Mouse (Mus musculus): ENCODE measurements around the gene 4930562C15Rik.
"Not testable (repeated sequence)": the region's sequence is repeated elsewhere in the genome, so short reads cannot be mapped to it uniquely, and the experiment has no call there.

Gene 4930562C15Rik

DNA sequence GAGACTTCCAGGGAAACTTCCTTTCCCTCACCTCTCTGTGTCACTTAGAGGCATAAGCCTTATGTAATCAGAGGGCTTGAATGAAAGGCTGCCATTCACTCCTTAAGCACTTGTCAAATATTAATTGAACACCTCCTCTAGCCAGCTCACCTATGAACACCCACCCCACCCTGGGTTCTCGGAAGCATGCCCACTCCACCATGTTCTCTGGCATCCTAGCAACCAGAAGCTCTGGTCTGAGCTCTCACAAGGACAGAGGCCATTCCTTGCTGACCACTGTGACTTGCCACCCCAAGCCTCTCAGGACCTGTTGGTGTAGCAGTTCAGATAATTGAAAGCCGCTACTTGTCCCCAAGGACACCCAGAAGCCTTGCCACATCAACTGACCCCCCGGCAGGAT, at the start of gene 4930562C15Rik:
TSS of gene 4930562C15Rik (plus strand) at position 226 of the 400 bp plus-strand sequence.
- no peak for DNase-seq (ENCODE audit: low spot score)

- no peak for DNase-seq (ENCODE audit: low spot score)
These were observed 49.5 kb upstream of the 4930562C15Rik start for GRCm38 (mm10) chr16:4785706-4786105.

DNA sequence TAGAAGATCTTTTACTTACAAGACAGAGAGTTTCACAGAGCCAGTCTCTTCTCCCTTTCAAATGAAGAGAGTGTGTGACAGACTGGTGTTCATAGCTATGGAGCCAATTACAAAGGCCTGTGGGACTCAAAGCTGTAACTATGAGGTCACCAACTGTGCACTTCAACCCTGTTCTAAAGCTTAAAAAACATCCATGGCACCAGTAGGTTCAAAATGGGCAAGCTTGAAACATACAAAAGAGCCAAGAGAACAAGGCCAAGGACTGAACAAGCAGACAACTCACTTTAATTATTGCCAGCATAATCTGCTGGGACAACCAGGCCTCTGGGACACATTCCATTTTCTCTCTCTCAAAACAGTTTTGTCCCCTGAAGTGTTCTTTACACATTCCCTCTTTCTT, 47.0 kb upstream of the 4930562C15Rik start:
- no peak for DNase-seq (ENCODE audit: low spot score)

GRCm38 (mm10) chr16:4789311-4789768, 45.9 kb upstream of the 4930562C15Rik start:
- DNase-seq (ENCODE audit: low spot score) = peak; percentile 58

DNA sequence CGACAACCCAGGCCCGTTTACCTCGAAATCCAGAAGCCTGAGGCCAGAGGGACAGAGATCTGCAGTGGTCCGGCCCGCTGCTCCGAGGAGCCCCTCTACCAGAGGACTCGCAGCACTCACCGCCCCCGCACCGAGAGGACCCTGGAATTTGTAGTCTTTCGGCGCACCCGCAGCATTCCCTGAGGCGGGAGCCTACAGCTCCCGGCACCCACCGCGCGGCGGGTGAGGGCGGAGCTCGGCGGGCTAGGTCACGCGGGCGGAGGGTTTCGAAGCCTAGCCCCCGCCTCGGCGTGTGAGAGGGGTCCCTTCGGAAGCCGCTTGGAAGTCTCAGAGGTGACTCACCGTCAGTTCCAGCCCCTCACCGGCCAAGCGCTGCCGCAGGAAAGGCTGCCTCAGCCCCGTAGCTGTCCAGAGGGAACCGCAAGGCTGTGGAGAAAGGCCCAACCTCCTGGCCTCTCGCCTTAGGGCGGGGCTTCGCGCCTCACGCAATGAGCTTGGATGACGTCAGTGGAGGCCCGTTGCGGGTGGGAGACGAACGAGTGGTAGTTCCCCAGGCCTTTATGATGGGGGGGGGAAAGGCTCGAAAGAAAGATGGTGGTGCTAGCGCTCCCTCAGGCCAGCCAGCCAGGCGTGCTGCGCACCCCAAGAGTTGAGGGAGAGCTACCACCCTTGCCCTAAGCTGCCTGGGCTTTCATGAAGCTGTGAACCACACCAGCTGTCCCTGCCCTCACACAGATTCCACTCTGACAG, 45.2 kb upstream of the 4930562C15Rik start, which contains the start of gene Cdip1:
TSS of gene Cdip1 (minus strand) at position 483 of the 750 bp plus-strand sequence.
- peak; percentile 94 for DNase-seq (ENCODE audit: low spot score)

- no peak for DNase-seq (ENCODE audit: low spot score)
These were observed 43.9 kb upstream of the 4930562C15Rik start for GRCm38 (mm10) chr16:4791332-4791731.

DNA sequence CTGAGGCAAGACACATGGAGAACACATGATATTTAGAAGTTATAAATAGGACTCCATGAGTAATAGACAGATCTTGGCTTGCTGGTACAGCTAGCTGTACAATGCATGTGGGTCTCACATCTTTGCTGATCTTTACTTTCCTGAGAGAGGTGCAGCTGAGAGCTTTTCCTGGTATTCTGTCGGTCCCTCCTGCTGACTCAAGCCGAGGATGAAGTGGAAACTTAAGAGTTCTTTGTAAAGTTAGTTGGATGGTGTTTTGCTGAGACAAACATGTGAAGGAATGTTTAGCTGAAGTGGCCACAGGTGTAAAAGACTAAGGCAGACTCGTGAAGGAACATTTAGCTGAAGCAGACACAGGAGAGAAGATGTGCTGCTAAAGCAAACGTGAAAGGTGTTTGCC, 38.6 kb upstream of the 4930562C15Rik start:
- DNase-seq (ENCODE audit: low spot score) = no peak

DNA sequence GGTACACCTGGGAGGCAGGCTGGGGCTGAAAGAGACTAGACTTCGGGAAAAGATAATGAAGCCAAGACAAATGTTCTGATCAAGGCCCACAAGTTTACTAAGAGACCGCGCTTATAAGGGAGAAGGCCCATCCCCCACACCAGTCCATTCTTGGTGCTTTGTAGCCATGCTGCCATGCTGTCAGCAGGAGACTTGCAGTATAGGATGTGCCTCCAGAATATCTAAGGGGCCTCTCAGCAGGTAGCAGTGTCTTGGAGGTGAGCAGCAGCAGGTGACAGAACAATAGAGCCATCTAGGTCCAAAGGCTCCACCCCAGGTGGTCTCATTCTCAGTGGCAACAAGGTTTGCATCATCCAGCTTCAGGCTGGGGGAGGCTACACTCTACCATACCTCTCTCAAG, 16.9 kb upstream of the 4930562C15Rik start:
- DNase-seq (ENCODE audit: low spot score) = no peak

GRCm38 (mm10) chr16:4824466-4824865, 10.8 kb upstream of the 4930562C15Rik start:
- not testable (repeated sequence) for DNase-seq (ENCODE audit: low spot score)

DNA sequence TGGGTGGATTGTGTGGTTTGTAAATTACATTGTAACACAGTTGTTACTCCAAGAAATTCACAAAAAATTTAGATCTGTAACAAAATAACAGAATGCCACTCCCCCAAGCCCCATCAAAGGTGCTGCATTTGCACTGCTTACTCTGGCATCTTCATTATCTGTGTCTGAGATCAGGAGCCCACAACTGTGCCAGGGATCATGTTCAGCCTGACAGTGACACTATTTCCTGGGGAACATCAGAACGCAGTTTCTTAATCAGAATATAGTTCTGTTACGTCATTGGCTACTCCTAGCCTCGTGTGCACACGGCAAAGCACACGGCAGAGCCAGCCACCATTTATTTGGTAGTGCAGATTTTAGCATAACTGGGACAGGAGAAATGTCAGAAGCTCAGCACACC, 7.6 kb upstream of the 4930562C15Rik start:
- no peak for DNase-seq (ENCODE audit: low spot score)

DNA sequence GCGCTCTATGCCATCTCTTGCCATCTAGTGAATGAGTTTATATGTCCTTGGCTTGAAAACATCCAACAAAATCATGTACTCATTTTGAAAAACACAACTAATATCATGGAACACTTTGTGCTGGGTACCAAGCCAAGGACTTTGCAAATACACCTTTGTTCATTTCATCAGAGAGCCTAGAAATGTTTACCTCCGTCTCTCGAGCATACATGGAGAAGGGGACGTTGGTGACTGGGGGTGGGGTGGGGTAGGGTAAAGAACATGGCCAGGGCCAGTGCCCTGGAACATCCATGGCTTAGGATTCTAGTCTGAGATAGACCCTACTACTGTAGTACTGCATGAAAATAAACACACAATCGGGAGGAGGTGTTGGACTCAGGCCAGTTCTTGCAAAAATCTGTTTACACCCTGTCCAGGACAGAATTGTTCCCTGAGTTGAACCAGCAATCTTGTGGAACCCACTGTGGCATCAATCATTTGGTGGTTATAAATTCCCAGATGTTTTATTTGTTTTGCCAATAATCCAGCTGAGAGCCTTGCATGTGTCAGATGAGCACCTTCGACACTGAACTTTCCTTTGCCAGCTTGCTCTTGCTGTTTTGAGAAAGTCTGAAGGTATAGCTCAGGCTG, 5.8 kb upstream of the 4930562C15Rik start:
- DNase-seq (ENCODE audit: low spot score) = no peak

- DNase-seq (ENCODE audit: low spot score) = no peak
These were observed 3.4 kb upstream of the 4930562C15Rik start for GRCm38 (mm10) chr16:4831650-4832419.

- no peak for DNase-seq (ENCODE audit: low spot score)
These were observed 1.4 kb upstream of the 4930562C15Rik start for GRCm38 (mm10) chr16:4833858-4834257.

DNA sequence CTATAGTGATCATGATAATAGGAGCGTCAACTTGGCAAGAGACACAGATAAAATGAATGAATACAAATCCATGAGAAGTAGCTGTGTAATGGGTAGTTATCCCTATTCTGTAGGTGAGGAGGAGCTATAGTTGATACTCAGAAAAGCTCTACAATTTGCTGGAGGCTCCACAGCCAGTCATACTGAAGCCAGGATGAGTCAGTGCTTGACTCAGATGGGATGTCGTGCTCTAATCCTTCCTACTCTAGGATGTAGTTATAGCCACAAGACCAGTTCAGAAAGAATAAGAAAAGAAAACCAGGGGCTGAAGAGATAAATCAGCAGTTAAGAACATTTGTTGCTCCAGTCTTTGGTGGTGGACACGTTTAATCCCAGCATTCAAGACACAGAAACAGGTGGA, 2.4 kb downstream of the 4930562C15Rik start:
- DNase-seq (ENCODE audit: low spot score) = no peak

GRCm38 (mm10) chr16:4839552-4839951, 4.3 kb downstream of the 4930562C15Rik start:
- DNase-seq (ENCODE audit: low spot score) = no peak

GRCm38 (mm10) chr16:4840231-4840630, 5.0 kb downstream of the 4930562C15Rik start:
- DNase-seq (ENCODE audit: low spot score) = no peak

DNA sequence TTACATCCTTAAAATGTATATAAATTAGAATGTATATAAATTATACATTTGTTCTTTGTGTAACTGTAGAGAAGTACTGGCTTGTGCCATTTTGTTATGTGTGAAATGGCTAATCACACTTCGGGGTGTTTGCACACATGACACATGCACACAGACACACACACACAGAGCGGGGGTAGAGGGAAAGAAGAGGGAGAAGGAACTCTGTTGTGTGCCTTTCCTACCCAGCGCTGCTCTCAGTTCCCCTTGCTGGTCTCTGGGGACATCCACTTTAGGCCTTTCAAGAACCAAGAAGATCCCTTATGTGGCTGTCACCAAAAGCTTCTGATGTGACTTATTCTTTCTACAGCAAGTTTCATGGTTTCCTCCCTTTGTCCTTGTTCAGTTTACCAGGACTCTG, 11.8 kb downstream of the 4930562C15Rik start:
- no peak for DNase-seq (ENCODE audit: low spot score)

- DNase-seq (ENCODE audit: low spot score) = no peak
These were observed 12.9 kb downstream of the 4930562C15Rik start for GRCm38 (mm10) chr16:4848090-4848489.

DNA sequence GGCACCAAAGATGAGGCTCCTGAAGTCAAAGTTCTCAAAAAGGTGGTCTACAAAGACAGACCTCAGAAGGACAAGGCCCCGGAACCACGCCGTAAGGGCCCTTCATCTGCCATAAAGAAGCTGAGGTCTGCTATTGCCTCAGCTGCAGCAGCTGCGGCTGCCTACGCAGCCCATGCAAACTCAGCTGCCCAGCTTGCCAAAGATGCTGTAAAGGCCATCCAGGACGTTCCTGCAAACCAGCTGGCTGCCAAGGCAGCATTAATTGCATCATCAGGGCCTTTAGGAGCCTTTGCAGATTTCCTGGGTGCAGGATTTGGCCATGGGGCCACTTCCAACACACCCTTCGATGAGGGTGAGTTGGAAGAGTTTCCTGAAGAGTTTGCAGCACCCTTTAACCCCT, 15.1 kb downstream of the 4930562C15Rik start:
- DNase-seq (ENCODE audit: low spot score) = no peak

- no peak for DNase-seq (ENCODE audit: low spot score)
These were observed 15.9 kb downstream of the 4930562C15Rik start for GRCm38 (mm10) chr16:4850938-4851628.

- no peak for DNase-seq (ENCODE audit: low spot score)
These were observed 19.9 kb downstream of the 4930562C15Rik start for GRCm38 (mm10) chr16:4855046-4855650.

DNA sequence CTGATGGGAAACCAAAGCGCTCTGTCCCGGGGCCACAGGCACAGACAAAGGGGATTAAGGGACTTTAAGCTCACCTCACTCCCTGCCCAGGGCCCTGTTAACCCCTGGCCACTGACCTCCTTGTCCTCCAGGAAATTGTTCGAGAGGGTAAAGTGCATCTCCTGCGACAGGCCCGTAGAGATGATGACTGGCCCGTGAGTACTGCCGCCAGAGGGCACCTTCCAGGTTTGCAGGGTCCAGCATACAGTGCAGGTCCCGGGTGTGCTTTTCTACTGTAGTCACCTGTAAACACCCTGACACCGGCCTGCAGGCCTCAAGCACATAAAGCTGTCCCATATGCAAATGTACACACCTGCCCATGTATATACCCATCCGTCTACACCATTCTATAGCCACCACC, 26.2 kb downstream of the 4930562C15Rik start:
- DNase-seq (ENCODE audit: low spot score) = no peak
